Mouse (Mus musculus): ENCODE measurements at regions not wholly inside any gene's neighbourhood (a gene's known extent, or its start where the extent isn't known, plus 50 kb on each side); places are given as distances from the start of the nearest gene placed in this dataset.

GRCm38 (mm10) chr2:61499266-61499665, 79.1 kb upstream of the Tank start:
- H3K4me3 ChIP-seq (ENCODE audit: low read depth, low read length) = no peak overlapping the region
- H3K36me3 ChIP-seq (replicated peaks) = no peaks in the 10 kb centered on the region
- ATAC-seq (ENCODE audit: extremely low read depth, insufficient number of reproducible peaks, low FRiP score, poor library complexity, severe bottlenecking) (no peak), DNase-seq (ENCODE audit: low spot score) (no peak)
- no peaks in the 10 kb centered on the region for H3K9me3 ChIP-seq (replicated peaks)
- TF ChIP-seq POLR2AphosphoS5 (IDR thresholded peaks at IDR 0.05; ENCODE audit: insufficient replicate concordance, low read depth, low read length) (no peak), GATA2 (IDR thresholded peaks at IDR 0.05; ENCODE audit: borderline replicate concordance, low read depth, low read length) (no peak), TAL1 (conservative IDR thresholded peaks at IDR 0.05; ENCODE audit: low read depth, low read length) (no peak), CTCF (IDR thresholded peaks at IDR 0.05; ENCODE audit: low read depth, low read length) (no peak), GATA1 (IDR thresholded peaks at IDR 0.05; ENCODE audit: borderline replicate concordance, low read length) (no peak)
- H3K4me1 ChIP-seq (ENCODE audit: insufficient read depth, low read depth, low read length) = peaks cover 2% of the 10 kb centered on the region; the same call in 1 of the 2 replicates
- H3K27me3 ChIP-seq (ENCODE audit: insufficient read depth, low read length) = no peaks in the 10 kb centered on the region

DNA sequence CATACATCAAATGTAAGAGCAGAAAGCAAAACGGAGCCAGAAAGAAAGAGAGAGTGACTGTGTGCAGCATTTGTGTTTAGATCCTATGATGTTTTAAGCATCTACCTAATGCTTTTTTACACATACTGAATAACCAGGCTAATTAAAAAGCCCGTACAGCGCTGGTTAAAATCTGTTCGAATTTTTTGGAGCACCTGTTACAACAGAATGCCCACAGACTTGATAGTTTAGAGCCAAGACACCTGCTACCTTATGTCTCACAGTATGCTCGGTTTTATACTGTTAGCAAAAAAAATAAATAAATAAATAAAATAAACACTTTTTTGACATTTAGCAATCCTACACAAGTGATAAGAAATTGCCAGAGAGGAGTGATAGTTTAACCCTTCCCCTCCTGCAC, 80.5 kb upstream of the Tank start:
- peaks cover 7% of the 10 kb centered on the region; the same call in 1 of the 2 replicates for H3K4me1 ChIP-seq (ENCODE audit: insufficient read depth, low read depth, low read length)
- TF ChIP-seq GATA1 (IDR thresholded peaks at IDR 0.05; ENCODE audit: borderline replicate concordance, low read length) (no peak), CTCF (IDR thresholded peaks at IDR 0.05; ENCODE audit: low read depth, low read length) (no peak), TAL1 (conservative IDR thresholded peaks at IDR 0.05; ENCODE audit: low read depth, low read length) (no peak), GATA2 (IDR thresholded peaks at IDR 0.05; ENCODE audit: borderline replicate concordance, low read depth, low read length) (no peak), POLR2AphosphoS5 (IDR thresholded peaks at IDR 0.05; ENCODE audit: insufficient replicate concordance, low read depth, low read length) (no peak)
- ATAC-seq (ENCODE audit: extremely low read depth, insufficient number of reproducible peaks, low FRiP score, poor library complexity, severe bottlenecking) (no peak), DNase-seq (ENCODE audit: low spot score) (no peak)
- H3K27me3 ChIP-seq (ENCODE audit: insufficient read depth, low read length) = no peaks in the 10 kb centered on the region
- no peak overlapping the region for H3K4me3 ChIP-seq (ENCODE audit: low read depth, low read length)
- no peaks in the 10 kb centered on the region for H3K36me3 ChIP-seq (replicated peaks)
- no peaks in the 10 kb centered on the region for H3K9me3 ChIP-seq (replicated peaks)

GRCm38 (mm10) chr2:61496968-61497367, 81.4 kb upstream of the Tank start:
- TF ChIP-seq GATA1 (IDR thresholded peaks at IDR 0.05; ENCODE audit: borderline replicate concordance, low read length) (no peak), POLR2AphosphoS5 (IDR thresholded peaks at IDR 0.05; ENCODE audit: insufficient replicate concordance, low read depth, low read length) (no peak), TAL1 (conservative IDR thresholded peaks at IDR 0.05; ENCODE audit: low read depth, low read length) (no peak), GATA2 (IDR thresholded peaks at IDR 0.05; ENCODE audit: borderline replicate concordance, low read depth, low read length) (no peak), CTCF (IDR thresholded peaks at IDR 0.05; ENCODE audit: low read depth, low read length) (no peak)
- no peaks in the 10 kb centered on the region for H3K27me3 ChIP-seq (ENCODE audit: insufficient read depth, low read length)
- no peak for DNase-seq (ENCODE audit: low spot score)
- H3K36me3 ChIP-seq (replicated peaks) = no peaks in the 10 kb centered on the region
- no peaks in the 10 kb centered on the region for H3K9me3 ChIP-seq (replicated peaks)
- H3K4me3 ChIP-seq (ENCODE audit: low read depth, low read length) = no peak overlapping the region
- H3K4me1 ChIP-seq (ENCODE audit: insufficient read depth, low read depth, low read length) = peaks cover 13% of the 10 kb centered on the region
- no peak for ATAC-seq (ENCODE audit: extremely low read depth, insufficient number of reproducible peaks, low FRiP score, poor library complexity, severe bottlenecking)

DNA sequence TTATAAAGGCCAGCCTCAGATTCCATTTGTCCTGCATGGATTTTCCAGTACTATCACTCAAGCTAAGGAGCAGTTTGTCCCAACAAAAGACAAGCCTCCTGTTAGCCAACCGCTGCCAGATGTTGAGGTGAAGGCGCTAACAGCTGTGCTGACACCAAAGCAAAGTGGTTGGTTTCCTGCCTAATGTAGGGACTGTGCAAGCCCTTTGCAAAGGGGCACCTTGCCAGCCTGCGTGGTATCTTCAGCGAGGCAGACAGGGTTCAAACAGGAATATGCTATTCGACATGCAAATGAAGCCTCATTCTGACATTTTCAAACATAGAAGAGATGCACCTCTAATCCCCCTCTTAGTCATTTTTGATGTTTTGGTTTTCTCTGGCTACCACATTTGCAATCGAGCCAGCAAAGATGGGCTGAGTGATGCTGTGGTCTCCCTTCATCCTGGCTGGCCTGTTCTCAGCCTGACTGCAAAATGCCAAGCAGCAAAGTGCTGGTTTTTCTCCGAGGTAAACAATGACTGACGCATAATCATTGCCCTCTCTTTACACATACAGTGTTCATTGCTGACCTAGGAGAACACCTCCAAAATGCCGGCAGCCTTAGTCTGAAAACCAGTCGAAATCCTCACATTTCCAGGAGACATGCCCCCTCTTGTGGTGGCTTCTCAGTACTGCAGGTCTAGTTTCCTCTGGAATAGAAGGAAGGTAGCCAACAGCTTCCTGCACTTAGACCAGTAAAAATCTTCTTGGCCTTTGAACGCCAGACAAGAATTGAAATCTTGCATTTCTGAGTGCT, 84.3 kb upstream of the Tank start:
- DNase-seq (ENCODE audit: low spot score) (peak; percentile 30), ATAC-seq (ENCODE audit: extremely low read depth, insufficient number of reproducible peaks, low FRiP score, poor library complexity, severe bottlenecking) (no peak)
- no peak overlapping the region for H3K4me3 ChIP-seq (ENCODE audit: low read depth, low read length)
- peaks cover 26% of the 10 kb centered on the region for H3K4me1 ChIP-seq (ENCODE audit: insufficient read depth, low read depth, low read length)
- no peaks in the 10 kb centered on the region for H3K36me3 ChIP-seq (replicated peaks)
- no peaks in the 10 kb centered on the region for H3K9me3 ChIP-seq (replicated peaks)
- TF ChIP-seq CTCF (IDR thresholded peaks at IDR 0.05; ENCODE audit: low read depth, low read length) (peak; percentile 89), POLR2AphosphoS5 (IDR thresholded peaks at IDR 0.05; ENCODE audit: insufficient replicate concordance, low read depth, low read length) (no peak), TAL1 (conservative IDR thresholded peaks at IDR 0.05; ENCODE audit: low read depth, low read length) (no peak), GATA2 (IDR thresholded peaks at IDR 0.05; ENCODE audit: borderline replicate concordance, low read depth, low read length) (no peak), GATA1 (IDR thresholded peaks at IDR 0.05; ENCODE audit: borderline replicate concordance, low read length) (no peak)
- no peaks in the 10 kb centered on the region; the same call in 1 of the 2 replicates for H3K27me3 ChIP-seq (ENCODE audit: insufficient read depth, low read length)

- Histone ChIP-seq H3K27me3 (ENCODE audit: insufficient read depth, low read length) (peaks cover 8% of the 10 kb centered on the region), H3K36me3 (replicated peaks) (no peaks in the 10 kb centered on the region), H3K4me1 (ENCODE audit: insufficient read depth, low read depth, low read length) (peaks cover 26% of the 10 kb centered on the region), H3K4me3 (ENCODE audit: low read depth, low read length) (no peak overlapping the region), H3K9me3 (replicated peaks) (no peaks in the 10 kb centered on the region)
- DNase-seq (ENCODE audit: low spot score) (peak; percentile 9), ATAC-seq (ENCODE audit: extremely low read depth, insufficient number of reproducible peaks, low FRiP score, poor library complexity, severe bottlenecking) (peak; percentile 68)
- TF ChIP-seq GATA1 (IDR thresholded peaks at IDR 0.05; ENCODE audit: borderline replicate concordance, low read length) = no peak
- TF ChIP-seq GATA2 (IDR thresholded peaks at IDR 0.05; ENCODE audit: borderline replicate concordance, low read depth, low read length) = no peak
- no peak for TF ChIP-seq POLR2AphosphoS5 (IDR thresholded peaks at IDR 0.05; ENCODE audit: insufficient replicate concordance, low read depth, low read length)
- TF ChIP-seq CTCF (IDR thresholded peaks at IDR 0.05; ENCODE audit: low read depth, low read length) = peak; percentile 94
- TF ChIP-seq TAL1 (conservative IDR thresholded peaks at IDR 0.05; ENCODE audit: low read depth, low read length) = no peak
Observed at GRCm38 (mm10) chr2:61492043-61492743, 86.2 kb upstream of the Tank start.
